ENCODE assay signal across 15 mouse cellular contexts in the genomic region with DNA sequence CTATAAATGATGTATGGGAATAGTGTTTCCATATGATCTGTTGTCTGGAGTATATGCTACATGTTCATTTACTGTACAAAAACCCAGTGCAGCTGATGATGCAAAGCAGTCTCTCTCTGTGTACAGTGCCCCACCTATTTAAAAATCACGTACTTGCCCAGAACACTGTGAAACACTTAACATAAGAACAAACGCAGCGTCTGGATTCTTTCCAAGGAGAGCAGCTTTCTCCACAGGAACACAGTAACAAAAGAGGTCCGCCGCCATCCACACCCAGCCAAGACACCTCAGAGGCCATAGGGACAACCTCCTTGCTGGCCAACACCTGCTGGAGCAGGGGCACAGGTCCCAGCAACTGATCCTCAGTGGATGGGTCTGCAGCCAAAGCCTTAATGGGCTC. TPM values are rescaled to one million over a fixed set of nuclear protein-coding genes. Genes with fewer than 3 reads are reported as not detected.
DNase-seq lines count a peak whose midpoint lies in the region; ATAC-seq and TF ChIP-seq lines count a peak whose summit lies in the region.
"Had no signal": no experiment of that assay in that cellular context is flagged by ENCODE, and none has a peak within 500 bp of the region (broad histone marks: within the 10 kb centered on the region; RNA-seq: fewer than 3 reads in every experiment).

No protein-coding gene starts in this region.

- TF ChIP-seq POLR2A in lung, adult 2 months (IDR thresholded peaks at IDR 0.05; ENCODE audit: borderline replicate concordance, extremely low read depth, low read depth, low read length), result no peak

- 27% methylated on average over 5 of the region's 5 CpGs for WGBS in forebrain, embryonic 15.5 days
- 53% methylated on average over 5 of the region's 5 CpGs for WGBS in forebrain, embryonic 12.5 days
- WGBS in lung, adult 2 months, result 26% methylated on average over 5 of the region's 5 CpGs

- peak; percentile 50; the same call in 1 of the 2 replicates for ATAC-seq in forebrain, embryonic 15.5 days (replicated peaks)
- no peak for ATAC-seq in forebrain, embryonic 12.5 days (ENCODE audit: low FRiP score)
- no peak for ATAC-seq in megakaryocyte-erythroid progenitor cell, adult 5-6 weeks (replicated peaks; ENCODE audit: low FRiP score, low TSS enrichment, poor library complexity, severe bottlenecking)
- ATAC-seq in activated CD4-positive, CD25-positive, alpha-beta regulatory T cell, adult 4 months, result no peak

- peak overlapping the region; percentile 87 for H3K27ac ChIP-seq in forebrain, embryonic 15.5 days (replicated peaks)
- H3K27ac ChIP-seq in forebrain, embryonic 12.5 days, result no peak overlapping the region
- H3K27ac ChIP-seq: hindbrain, embryonic 10.5 days; midbrain, embryonic 12.5 days had no signal

- no peak overlapping the region for H3K4me2 ChIP-seq in forebrain, embryonic 15.5 days (replicated peaks)
- H3K4me2 ChIP-seq in forebrain, embryonic 12.5 days, result no peak overlapping the region
- H3K4me2 ChIP-seq: heart, embryonic 11.5 days; midbrain, embryonic 12.5 days had no signal

- H3K9me3 ChIP-seq in forebrain, embryonic 15.5 days, result no peaks in the 10 kb centered on the region
- no peaks in the 10 kb centered on the region for H3K9me3 ChIP-seq in forebrain, embryonic 12.5 days
- H3K9me3 ChIP-seq: hindbrain, embryonic 10.5 days; midbrain, embryonic 12.5 days had no signal

- H3K36me3 ChIP-seq in forebrain, embryonic 15.5 days, result peaks cover 17% of the 10 kb centered on the region
- peaks cover 23% of the 10 kb centered on the region for H3K36me3 ChIP-seq in forebrain, embryonic 12.5 days (replicated peaks)
- H3K36me3 ChIP-seq: G1E had no signal

- DNase-seq in ES-CJ7 (ENCODE audit: low read depth, low spot score), result peak; percentile 61
- peak; percentile 50 for DNase-seq in cerebellum, adult 8-10 months
- DNase-seq in lung, adult 2 months, result peak; percentile 15
- DNase-seq in thymus, postnatal 0 days (ENCODE audit: low spot score), result no peak
- DNase-seq: gastrocnemius, postnatal 10 days; kidney, adult 8-10 months; thymus, adult 2 months had no signal

- H3K4me1 ChIP-seq in forebrain, embryonic 15.5 days, result peaks cover 42% of the 10 kb centered on the region
- peaks cover 10% of the 10 kb centered on the region for H3K4me1 ChIP-seq in forebrain, embryonic 12.5 days
- H3K4me1 ChIP-seq in lung, adult 2 months (ENCODE audit: control insufficient read depth, insufficient read depth, low read length), result peaks cover 2% of the 10 kb centered on the region; the same call in 1 of the 2 replicates

- no peak for TF ChIP-seq CTCF in lung, adult 2 months (IDR thresholded peaks at IDR 0.05; ENCODE audit: insufficient read depth, low read length)

- no peak overlapping the region for H3K9ac ChIP-seq in forebrain, embryonic 15.5 days (replicated peaks)
- H3K9ac ChIP-seq in forebrain, embryonic 12.5 days, result no peak overlapping the region
- H3K9ac ChIP-seq: midbrain, embryonic 12.5 days had no signal

- H3K4me3 ChIP-seq in forebrain, embryonic 15.5 days, result no peak overlapping the region
- no peak overlapping the region for H3K4me3 ChIP-seq in forebrain, embryonic 12.5 days (replicated peaks)
- no peak overlapping the region for H3K4me3 ChIP-seq in lung, adult 2 months (replicated peaks; ENCODE audit: extremely low read depth, low read depth, low read length)
- H3K4me3 ChIP-seq: hindbrain, embryonic 10.5 days; midbrain, embryonic 12.5 days had no signal

- no peaks in the 10 kb centered on the region for H3K27me3 ChIP-seq in forebrain, embryonic 15.5 days
- H3K27me3 ChIP-seq in forebrain, embryonic 12.5 days, result no peaks in the 10 kb centered on the region
- H3K27me3 ChIP-seq: midbrain, embryonic 12.5 days had no signal

RNA-seq across cellular contexts. Expression of a gene that starts 2.4 kb away (rescaled TPM):
- 1.3 and 1.5 TPM in 2 replicates for polyA plus RNA-seq in forebrain, embryonic 15.5 days (2015; fragmentation: Nextera tagmentation; extraction: Ambion mirVana)
- 2.5 and 2.7 TPM in 2 replicates for polyA plus RNA-seq in forebrain, embryonic 12.5 days (2016; fragmentation: Nextera tagmentation; extraction: Ambion mirVana)
- 0.48 and 0.52 TPM in 2 replicates for polyA plus RNA-seq in lung, adult 2 months (2012; rRNA removed)
- polyA plus RNA-seq in thymus, postnatal 0 days (2015; fragmentation: Nextera tagmentation; extraction: Ambion mirVana), result 4.6 and 5.6 TPM in 2 replicates
- total RNA-seq in megakaryocyte-erythroid progenitor cell, adult 5-6 weeks (2014; fragmentation: Nextera tagmentation), result 1.9 and 4.4 TPM in 2 replicates
- total RNA-seq in megakaryocyte-erythroid progenitor cell, adult 5-6 weeks (2017), result 4.3 and 5.4 TPM in 2 replicates
- 1 to 10 TPM; 5.5 to 6.5 TPM for polyA plus RNA-seq in activated CD4-positive, CD25-positive, alpha-beta regulatory T cell, adult 4 months (2017; shearing (Covaris generic))
- total RNA-seq: G1E had no signal
- polyA plus RNA-seq: G1E had no signal
